Mouse (Mus musculus): ENCODE data around the gene Zfp872. TPM values are rescaled to one million over a fixed set of nuclear protein-coding genes. Genes with fewer than 3 reads are reported as not detected.
A peak's percentile ranks its signal among the peaks of the same experiment; 100 is the strongest.

Gene Zfp872
- total and polyA plus RNA-seq, 3 experiments: not detected

DNA sequence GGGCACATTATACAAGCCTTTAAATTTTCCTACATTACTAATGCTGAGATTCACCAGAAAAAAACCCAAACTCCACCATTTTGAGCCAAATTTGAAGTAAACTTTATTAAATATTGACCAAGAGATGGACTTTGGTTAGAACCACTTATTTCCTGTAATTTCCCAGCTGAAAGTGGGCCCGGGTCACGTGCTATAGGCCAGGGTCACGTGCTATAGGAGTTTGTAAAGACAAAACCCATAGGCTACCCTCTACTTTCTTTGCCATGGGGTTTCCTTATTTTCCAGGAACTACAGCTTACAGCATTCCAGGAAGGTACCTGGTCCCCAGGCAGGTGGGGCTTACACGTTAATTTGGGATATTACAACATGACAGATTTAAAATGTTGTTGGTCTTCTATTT, 36.2 kb downstream of the Zfp872 start:
- Histone ChIP-seq H3K36me3 (ENCODE audit: control insufficient read depth in 1 of 2, insufficient read depth in 2 of 2, low read length in 2 of 2) (peaks cover 0 to 11% of the 10 kb centered on the region in 2 experiments; a peak in 2 of 4 replicates), H3K27ac (ENCODE audit: control insufficient read depth, low read depth, low read length) (no peak overlapping the region), H3K79me2 (ENCODE audit: control insufficient read depth, insufficient read depth, low read length, poor library complexity) (peaks cover 25% of the 10 kb centered on the region), H3K9ac (ENCODE audit: control insufficient read depth, low read depth, low read length, poor library complexity, severe bottlenecking) (no peak overlapping the region), H3K4me1 (ENCODE audit: control insufficient read depth in 1 of 2, insufficient read depth in 2 of 2, low read length in 2 of 2) (peaks cover 0 to 6% of the 10 kb centered on the region in 2 experiments; a peak in 3 of 4 replicates), H3K9me3 (replicated peaks; ENCODE audit: insufficient read depth, low read length) (no peaks in the 10 kb centered on the region), H3K4me3 (ENCODE audit: control insufficient read depth in 1 of 2, insufficient read depth in 1 of 2, low read depth in 2 of 2, low read length in 2 of 2) (no peak overlapping the region), H3K27me3 (ENCODE audit: control insufficient read depth in 1 of 2, insufficient read depth in 2 of 2, low read length in 2 of 2) (peaks cover 0 to 3% of the 10 kb centered on the region in 2 experiments; a peak in 1 of 4 replicates)
- TF ChIP-seq TBP (IDR thresholded peaks at IDR 0.05; ENCODE audit: low read depth, low read length): no peak
- no peak for TF ChIP-seq MAZ (IDR thresholded peaks at IDR 0.05; ENCODE audit: low read depth, low read length)
- no peak for TF ChIP-seq TCF12 (IDR thresholded peaks at IDR 0.05; ENCODE audit: low read depth, low read length)
- TF ChIP-seq MXI1 (IDR thresholded peaks at IDR 0.05; ENCODE audit: low read depth, low read length): no peak
- TF ChIP-seq HCFC1 (IDR thresholded peaks at IDR 0.05; ENCODE audit: low read depth, low read length): no peak
- no peak for TF ChIP-seq NELFE (IDR thresholded peaks at IDR 0.05; ENCODE audit: low read depth, low read length)
- TF ChIP-seq JUND (IDR thresholded peaks at IDR 0.05; ENCODE audit: low read depth, low read length): no peak
- no peak for TF ChIP-seq UBTF (IDR thresholded peaks at IDR 0.05; ENCODE audit: borderline replicate concordance, insufficient read depth, low read depth, low read length)
- no peak for TF ChIP-seq POLR2A (IDR thresholded peaks at IDR 0.05; ENCODE audit: control insufficient read depth in 1 of 2, insufficient read depth in 1 of 2, low read depth in 1 of 2, low read length in 2 of 2, poor library complexity in 1 of 2)
- TF ChIP-seq USF2 (IDR thresholded peaks at IDR 0.05; ENCODE audit: borderline replicate concordance in 1 of 2, insufficient read depth in 1 of 2, low read depth in 1 of 2, low read length in 2 of 2): no peak
- no peak for DNase-seq (ENCODE audit: low read depth, low spot score)

DNA sequence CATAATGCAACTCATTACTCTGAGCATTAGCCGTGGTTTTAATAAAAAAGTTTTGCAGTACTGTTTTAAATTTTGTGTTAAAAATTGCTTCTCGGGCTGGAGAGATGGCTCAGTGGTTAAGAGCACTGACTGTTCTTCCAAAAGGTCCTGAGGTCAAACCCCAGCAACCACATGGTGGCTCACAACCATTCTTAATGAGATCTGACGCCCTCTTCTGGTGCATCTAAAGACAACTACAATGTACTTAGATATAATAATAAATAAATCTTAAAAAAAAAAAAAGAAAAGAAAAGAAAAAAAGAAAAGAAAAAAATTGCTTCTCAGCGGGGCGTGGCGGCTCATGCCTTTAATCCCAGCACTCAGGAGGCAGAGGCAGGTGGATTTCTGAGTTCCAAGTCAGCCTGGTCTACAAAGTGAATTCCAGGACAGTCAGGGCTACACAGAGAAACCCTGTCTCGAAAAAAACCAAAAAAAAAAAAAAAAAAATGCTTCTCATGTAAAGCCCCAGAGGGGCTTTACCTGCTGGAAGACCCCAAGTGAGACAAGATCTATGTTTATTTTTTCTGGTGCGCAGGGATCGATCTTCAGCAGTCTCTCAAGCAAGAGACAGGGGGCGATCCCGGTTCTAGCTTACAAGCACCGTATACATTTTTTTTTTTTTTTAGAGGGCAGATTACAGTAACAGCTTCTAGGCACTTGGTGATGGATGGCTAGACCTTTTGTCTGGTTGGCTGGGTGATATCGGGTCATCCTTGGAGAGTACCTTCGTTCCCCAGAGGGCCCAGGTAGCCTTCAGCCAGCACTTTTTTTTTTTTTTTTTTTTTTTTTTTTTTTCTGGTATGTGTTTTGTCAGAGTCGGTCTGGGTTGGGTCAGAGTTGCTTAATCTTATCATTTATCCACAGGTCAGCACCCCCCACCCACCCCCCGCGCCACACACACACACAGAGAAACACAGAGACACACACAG, 36.9 kb downstream of the Zfp872 start:
- DNase-seq (ENCODE audit: low read depth, low spot score): peak; percentile 98
- Histone ChIP-seq H3K9me3 (replicated peaks; ENCODE audit: insufficient read depth, low read length) (no peaks in the 10 kb centered on the region), H3K27ac (ENCODE audit: control insufficient read depth, low read depth, low read length) (peak overlapping the region; percentile 80), H3K4me3 (ENCODE audit: control insufficient read depth in 1 of 2, insufficient read depth in 1 of 2, low read depth in 2 of 2, low read length in 2 of 2) (peak overlapping the region; percentile 51 to 66), H3K4me1 (ENCODE audit: control insufficient read depth in 1 of 2, insufficient read depth in 2 of 2, low read length in 2 of 2) (peaks cover 0 to 8% of the 10 kb centered on the region in 2 experiments; a peak in 3 of 4 replicates), H3K36me3 (ENCODE audit: control insufficient read depth in 1 of 2, insufficient read depth in 2 of 2, low read length in 2 of 2) (peaks cover 0 to 18% of the 10 kb centered on the region in 2 experiments; a peak in 2 of 4 replicates), H3K9ac (ENCODE audit: control insufficient read depth, low read depth, low read length, poor library complexity, severe bottlenecking) (peak overlapping the region; percentile 79), H3K79me2 (ENCODE audit: control insufficient read depth, insufficient read depth, low read length, poor library complexity) (peaks cover 30% of the 10 kb centered on the region), H3K27me3 (ENCODE audit: control insufficient read depth in 1 of 2, insufficient read depth in 2 of 2, low read length in 2 of 2) (no peaks in the 10 kb centered on the region)
- TF ChIP-seq ZNF384 (IDR thresholded peaks at IDR 0.05; ENCODE audit: low read depth, low read length) (peak; percentile 96), TCF12 (IDR thresholded peaks at IDR 0.05; ENCODE audit: low read depth, low read length) (peak; percentile 61), HCFC1 (IDR thresholded peaks at IDR 0.05; ENCODE audit: low read depth, low read length) (no peak), RAD21 (IDR thresholded peaks at IDR 0.05; ENCODE audit: low read depth, low read length) (peak; percentile 56), ZC3H11A (IDR thresholded peaks at IDR 0.05; ENCODE audit: low read depth, low read length) (peak; percentile 60), POLR2AphosphoS5 (IDR thresholded peaks at IDR 0.05; ENCODE audit: borderline replicate concordance, low read depth, low read length) (no peak), GABPA (IDR thresholded peaks at IDR 0.05; ENCODE audit: low read depth, low read length) (0 out of 2 replicates have a peak, but pooled peaks have one; percentile 21), EP300 (IDR thresholded peaks at IDR 0.05; ENCODE audit: low read depth in 1 of 2, low read length in 2 of 2) (peak in 1 of 2 experiments; percentile 53; a peak in 1 of 4 replicates), UBTF (IDR thresholded peaks at IDR 0.05; ENCODE audit: borderline replicate concordance, insufficient read depth, low read depth, low read length) (no peak), POLR2A (IDR thresholded peaks at IDR 0.05; ENCODE audit: control insufficient read depth in 1 of 2, insufficient read depth in 1 of 2, low read depth in 1 of 2, low read length in 2 of 2, poor library complexity in 1 of 2) (no peak), NRF1 (IDR thresholded peaks at IDR 0.05; ENCODE audit: insufficient read depth, low read depth, low read length, poor library complexity, severe bottlenecking) (peak; percentile 52; the same call in 1 of the 2 replicates), SMC3 (IDR thresholded peaks at IDR 0.05; ENCODE audit: low read depth, low read length) (peak; percentile 69), BHLHE40 (IDR thresholded peaks at IDR 0.05; ENCODE audit: borderline replicate concordance, low read depth, low read length) (0 out of 2 replicates have a peak, but pooled peaks have one; percentile 18), USF2 (IDR thresholded peaks at IDR 0.05; ENCODE audit: borderline replicate concordance in 1 of 2, insufficient read depth in 1 of 2, low read depth in 1 of 2, low read length in 2 of 2) (no peak), MEF2A (IDR thresholded peaks at IDR 0.05; ENCODE audit: extremely low read depth, insufficient replicate concordance, low read depth, low read length, poor library complexity, severe bottlenecking) (no peak), TAL1 (IDR thresholded peaks at IDR 0.05; ENCODE audit: low read length) (0 out of 2 replicates have a peak, but pooled peaks have one; percentile 3), MYB (IDR thresholded peaks at IDR 0.05; ENCODE audit: low read depth, low read length) (0 out of 2 replicates have a peak, but pooled peaks have one; percentile 46), CTCF (IDR thresholded peaks at IDR 0.05 in 2 of 3, conservative IDR thresholded peaks at IDR 0.05 in 1 of 3; ENCODE audit: control insufficient read depth in 1 of 3, insufficient read depth in 1 of 3, low read depth in 2 of 3, low read length in 3 of 3, poor library complexity in 1 of 3, severe bottlenecking in 1 of 3) (peak; percentile 50 to 75 (median 63)), JUND (IDR thresholded peaks at IDR 0.05; ENCODE audit: low read depth, low read length) (peak; percentile 62; the same call in 1 of the 2 replicates), USF1 (IDR thresholded peaks at IDR 0.05; ENCODE audit: low read depth, low read length) (no peak), RCOR1 (IDR thresholded peaks at IDR 0.05; ENCODE audit: low read depth, low read length) (peak; percentile 59)
